In the genomic region with DNA sequence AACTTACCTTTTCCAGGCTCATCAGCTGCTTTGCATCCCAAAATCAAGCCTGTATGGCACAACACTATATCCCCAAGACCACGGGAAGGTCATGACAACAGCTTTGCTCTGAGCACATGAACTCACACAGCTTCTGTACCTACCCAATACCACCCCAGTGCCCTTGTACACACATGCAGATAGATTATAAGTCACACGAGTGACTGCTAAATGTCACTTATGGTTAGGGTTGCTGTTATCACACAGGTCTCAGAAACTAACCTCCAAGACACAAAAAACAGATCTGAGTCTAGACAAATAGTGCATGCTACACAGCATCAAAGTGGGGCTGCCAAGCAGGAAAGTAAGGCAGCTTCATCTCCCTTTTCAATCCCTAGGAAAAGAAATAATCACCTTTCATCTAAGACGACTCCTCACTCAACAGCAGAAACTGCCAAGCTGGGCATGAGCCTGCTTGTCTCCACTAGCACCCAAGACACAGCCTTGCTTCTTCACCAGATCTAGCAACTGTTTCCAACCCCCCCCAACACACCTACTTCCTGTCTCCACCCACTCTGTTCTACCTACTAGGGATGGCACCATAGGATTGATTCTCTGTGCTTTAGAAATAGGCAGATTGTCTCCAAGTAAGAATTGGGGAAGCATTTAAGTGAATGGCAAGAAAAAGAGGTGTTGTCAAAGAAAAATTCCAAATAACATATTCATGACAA, we compare ENCODE assay signal across 14 mouse cellular contexts.
A peak's percentile ranks its signal among the peaks of the same experiment; 100 is the strongest.
DNase-seq lines count a peak whose midpoint lies in the region; ATAC-seq and TF ChIP-seq lines count a peak whose summit lies in the region.
"Had no signal": no experiment of that assay in that cellular context is flagged by ENCODE, and none has a peak within 500 bp of the region (broad histone marks: within the 10 kb centered on the region; RNA-seq: fewer than 3 reads in every experiment).

No protein-coding gene starts in this region.

- no peak for DNase-seq in liver, embryonic 11.5 days (ENCODE audit: low spot score)
- DNase-seq in liver, postnatal 0 days, result no peak
- no peak for DNase-seq in MEL (ENCODE audit: low read depth, low spot score)
- peak; percentile 44 for DNase-seq in thymus, adult 2 months
- DNase-seq in kidney, adult 2 months, result no peak
- no peak for DNase-seq in neural tube, embryonic 10.5 days (ENCODE audit: extremely low spot score, low spot score)
- DNase-seq in kidney, adult 9 months, result no peak
- DNase-seq: gastrocnemius, postnatal 36 days; lung, adult 2 months; retina, postnatal 1 day had no signal

- no peak overlapping the region for H3K4me3 ChIP-seq in liver, embryonic 11.5 days (ENCODE audit: low read depth, low read length)
- H3K4me3 ChIP-seq in liver, postnatal 0 days (ENCODE audit: low read depth, low read length), result no peak overlapping the region
- no peak overlapping the region for H3K4me3 ChIP-seq in MEL (ENCODE audit: control insufficient read depth in 1 of 2, insufficient read depth in 1 of 2, low read depth in 2 of 2, low read length in 2 of 2)
- no peak overlapping the region for H3K4me3 ChIP-seq in liver, embryonic 15.5 days (replicated peaks)
- no peak overlapping the region for H3K4me3 ChIP-seq in thymus, adult 2 months (ENCODE audit: control insufficient read depth, insufficient read depth, low read length)
- no peak overlapping the region for H3K4me3 ChIP-seq in kidney, adult 2 months (ENCODE audit: insufficient read depth, low read depth, low read length)
- H3K4me3 ChIP-seq: forebrain, embryonic 10.5 days; midbrain, embryonic 12.5 days; neural tube, embryonic 13.5 days had no signal

- 53% methylated on average over 3 of the region's 3 CpGs for WGBS in liver, embryonic 11.5 days
- WGBS in liver, postnatal 0 days (ENCODE audit: insufficient replicate concordance), result 46% methylated on average over 3 of the region's 3 CpGs
- WGBS in liver, embryonic 15.5 days (ENCODE audit: insufficient replicate concordance), result 29% methylated on average over 3 of the region's 3 CpGs
- WGBS in thymus, adult 2 months, result 37% methylated on average over 3 of the region's 3 CpGs
- WGBS in kidney, adult 2 months, result 69% methylated on average over 3 of the region's 3 CpGs

- TF ChIP-seq CTCF in liver, postnatal 0 days (IDR thresholded peaks at IDR 0.05; ENCODE audit: low read depth), result no peak
- TF ChIP-seq CTCF in MEL (IDR thresholded peaks at IDR 0.05 in 2 of 3, conservative IDR thresholded peaks at IDR 0.05 in 1 of 3; ENCODE audit: control insufficient read depth in 1 of 3, insufficient read depth in 1 of 3, low read depth in 2 of 3, low read length in 3 of 3, poor library complexity in 1 of 3, severe bottlenecking in 1 of 3), result no peak
- TF ChIP-seq CTCF in thymus, adult 2 months (IDR thresholded peaks at IDR 0.05; ENCODE audit: borderline replicate concordance, control insufficient read depth, extremely low read depth, insufficient read depth, low read length, poor library complexity), result no peak
- TF ChIP-seq CTCF in kidney, adult 2 months (conservative IDR thresholded peaks at IDR 0.05; ENCODE audit: insufficient read depth, insufficient read length, low read depth, low read length), result no peak

- peak overlapping the region; percentile 30; the same call in 1 of the 2 replicates for H3K27ac ChIP-seq in liver, embryonic 11.5 days (ENCODE audit: low read depth, low read length)
- no peak overlapping the region for H3K27ac ChIP-seq in liver, postnatal 0 days (ENCODE audit: low read depth)
- peak overlapping the region; percentile 11; the same call in 1 of the 2 replicates for H3K27ac ChIP-seq in MEL (ENCODE audit: control insufficient read depth, low read depth, low read length)
- 0 out of 2 replicates have a peak overlapping the region, but pooled peaks have one; percentile 31 for H3K27ac ChIP-seq in liver, embryonic 15.5 days (replicated peaks)
- H3K27ac ChIP-seq in thymus, adult 2 months (ENCODE audit: control insufficient read depth, insufficient read depth, low read length), result no peak overlapping the region
- no peak overlapping the region for H3K27ac ChIP-seq in kidney, adult 2 months (ENCODE audit: insufficient read depth, low read depth, low read length)
- H3K27ac ChIP-seq: forebrain, embryonic 10.5 days; midbrain, embryonic 12.5 days; neural tube, embryonic 13.5 days had no signal

- H3K9me3 ChIP-seq in liver, embryonic 11.5 days (ENCODE audit: control insufficient read depth, low read length), result no peaks in the 10 kb centered on the region
- H3K9me3 ChIP-seq in liver, postnatal 0 days (ENCODE audit: low read length), result no peaks in the 10 kb centered on the region
- no peaks in the 10 kb centered on the region for H3K9me3 ChIP-seq in MEL (replicated peaks; ENCODE audit: insufficient read depth, low read length)
- H3K9me3 ChIP-seq in liver, embryonic 15.5 days (replicated peaks), result no peaks in the 10 kb centered on the region
- H3K9me3 ChIP-seq: forebrain, embryonic 10.5 days; midbrain, embryonic 12.5 days; neural tube, embryonic 13.5 days had no signal

- H3K79me2 ChIP-seq in MEL (ENCODE audit: control insufficient read depth, insufficient read depth, low read length, poor library complexity), result peaks cover 87% of the 10 kb centered on the region

- H3K36me3 ChIP-seq in liver, embryonic 11.5 days (ENCODE audit: control insufficient read depth, insufficient read depth, low read length), result no peaks in the 10 kb centered on the region
- H3K36me3 ChIP-seq in liver, postnatal 0 days (replicated peaks; ENCODE audit: insufficient read depth, low read length), result no peaks in the 10 kb centered on the region
- H3K36me3 ChIP-seq in MEL (ENCODE audit: control insufficient read depth in 1 of 2, insufficient read depth in 2 of 2, low read length in 2 of 2), result peaks cover 2 to 51% of the 10 kb centered on the region in 2 experiments; a peak in 3 of 4 replicates
- no peaks in the 10 kb centered on the region for H3K36me3 ChIP-seq in liver, embryonic 15.5 days (replicated peaks)
- no peaks in the 10 kb centered on the region for H3K36me3 ChIP-seq in thymus, adult 2 months (ENCODE audit: control insufficient read depth, insufficient read depth, low read length)
- H3K36me3 ChIP-seq in kidney, adult 2 months (ENCODE audit: control insufficient read depth, insufficient read depth, low read length), result no peaks in the 10 kb centered on the region
- H3K36me3 ChIP-seq: forebrain, embryonic 10.5 days; midbrain, embryonic 12.5 days; neural tube, embryonic 13.5 days had no signal

- no peak for TF ChIP-seq POLR2A in MEL (IDR thresholded peaks at IDR 0.05; ENCODE audit: control insufficient read depth in 1 of 2, insufficient read depth in 1 of 2, low read depth in 1 of 2, low read length in 2 of 2, poor library complexity in 1 of 2)
- no peak for TF ChIP-seq POLR2A in thymus, adult 2 months (IDR thresholded peaks at IDR 0.05; ENCODE audit: control insufficient read depth, extremely low read depth, insufficient read depth, low read length, poor library complexity)
- no peak for TF ChIP-seq POLR2A in kidney, adult 2 months (IDR thresholded peaks at IDR 0.05; ENCODE audit: low read depth, low read length)

- peaks cover 61% of the 10 kb centered on the region for H3K4me1 ChIP-seq in liver, embryonic 11.5 days (replicated peaks; ENCODE audit: control insufficient read depth, insufficient read depth, low read length)
- peaks cover 53% of the 10 kb centered on the region for H3K4me1 ChIP-seq in liver, postnatal 0 days (ENCODE audit: insufficient read depth)
- peaks cover 31 to 43% of the 10 kb centered on the region in 2 experiments for H3K4me1 ChIP-seq in MEL (ENCODE audit: control insufficient read depth in 1 of 2, insufficient read depth in 2 of 2, low read length in 2 of 2)
- peaks cover 83% of the 10 kb centered on the region for H3K4me1 ChIP-seq in liver, embryonic 15.5 days (replicated peaks)
- H3K4me1 ChIP-seq in thymus, adult 2 months (replicated peaks; ENCODE audit: control insufficient read depth, insufficient read depth, low read length), result peaks cover 41% of the 10 kb centered on the region
- peaks cover 15% of the 10 kb centered on the region for H3K4me1 ChIP-seq in kidney, adult 2 months (ENCODE audit: control insufficient read depth, insufficient read depth, low read length)

- peak overlapping the region; percentile 39 for H3K4me2 ChIP-seq in liver, embryonic 11.5 days
- H3K4me2 ChIP-seq in liver, postnatal 0 days (ENCODE audit: low read depth, low read length), result no peak overlapping the region
- no peak overlapping the region for H3K4me2 ChIP-seq in liver, embryonic 15.5 days
- H3K4me2 ChIP-seq: midbrain, embryonic 12.5 days; neural tube, embryonic 13.5 days had no signal

- ATAC-seq in liver, embryonic 11.5 days (replicated peaks; ENCODE audit: low FRiP score), result 0 out of 2 replicates have a peak, but pooled peaks have one; percentile 21
- no peak for ATAC-seq in liver, postnatal 0 days
- no peak for ATAC-seq in liver, embryonic 15.5 days (ENCODE audit: insufficient read depth)

- no peak for TF ChIP-seq EP300 in liver, postnatal 0 days (IDR thresholded peaks at IDR 0.05; ENCODE audit: low read depth)
- no peak for TF ChIP-seq EP300 in MEL (IDR thresholded peaks at IDR 0.05; ENCODE audit: low read depth in 1 of 2, low read length in 2 of 2)

- no peaks in the 10 kb centered on the region for H3K27me3 ChIP-seq in liver, embryonic 11.5 days (replicated peaks; ENCODE audit: control insufficient read depth, insufficient read depth, low read length)
- H3K27me3 ChIP-seq in liver, postnatal 0 days (ENCODE audit: insufficient read depth, low read length), result no peaks in the 10 kb centered on the region
- H3K27me3 ChIP-seq in MEL (ENCODE audit: control insufficient read depth in 1 of 2, insufficient read depth in 2 of 2, low read length in 2 of 2), result no peaks in the 10 kb centered on the region
- no peaks in the 10 kb centered on the region for H3K27me3 ChIP-seq in liver, embryonic 15.5 days
- no peaks in the 10 kb centered on the region for H3K27me3 ChIP-seq in thymus, adult 2 months (ENCODE audit: control insufficient read depth, insufficient read depth, low read length)
- no peaks in the 10 kb centered on the region for H3K27me3 ChIP-seq in kidney, adult 2 months (replicated peaks; ENCODE audit: control insufficient read depth, insufficient read depth, low read length)
- H3K27me3 ChIP-seq: midbrain, embryonic 12.5 days; neural tube, embryonic 13.5 days had no signal

- H3K9ac ChIP-seq in liver, embryonic 11.5 days (ENCODE audit: low read depth, low read length), result no peak overlapping the region
- no peak overlapping the region for H3K9ac ChIP-seq in liver, postnatal 0 days (replicated peaks)
- H3K9ac ChIP-seq in MEL (ENCODE audit: control insufficient read depth, low read depth, low read length, poor library complexity, severe bottlenecking), result no peak overlapping the region
- no peak overlapping the region for H3K9ac ChIP-seq in liver, embryonic 15.5 days
- H3K9ac ChIP-seq: midbrain, embryonic 12.5 days; neural tube, embryonic 13.5 days had no signal

- TF ChIP-seq RAD21 in MEL (IDR thresholded peaks at IDR 0.05; ENCODE audit: low read depth, low read length), result no peak

TF ChIP-seq in MEL, 35 proteins besides CTCF, POLR2A, EP300 and RAD21 (continues in another document):
- TF ChIP-seq GATA1 (IDR thresholded peaks at IDR 0.05; ENCODE audit: low read depth, low read length) (no peak), BHLHE40 (IDR thresholded peaks at IDR 0.05; ENCODE audit: borderline replicate concordance, low read depth, low read length) (0 out of 2 replicates have a peak, but pooled peaks have one; percentile 16), ZC3H11A (IDR thresholded peaks at IDR 0.05; ENCODE audit: low read depth, low read length) (no peak), CHD2 (IDR thresholded peaks at IDR 0.05; ENCODE audit: low read length) (no peak)

Comparison
In these comparisons a context has a peak if more than half of its experiments do, and no peak if none do; other contexts are left out.
1. H3K27ac ChIP-seq: peak in liver, embryonic 11.5 days (single experiment), MEL (single experiment) and liver, embryonic 15.5 days (single experiment); none in liver, postnatal 0 days (single experiment), thymus, adult 2 months (single experiment) and kidney, adult 2 months (single experiment).